12 mouse cellular contexts compared by ENCODE assay signal in the genomic region with DNA sequence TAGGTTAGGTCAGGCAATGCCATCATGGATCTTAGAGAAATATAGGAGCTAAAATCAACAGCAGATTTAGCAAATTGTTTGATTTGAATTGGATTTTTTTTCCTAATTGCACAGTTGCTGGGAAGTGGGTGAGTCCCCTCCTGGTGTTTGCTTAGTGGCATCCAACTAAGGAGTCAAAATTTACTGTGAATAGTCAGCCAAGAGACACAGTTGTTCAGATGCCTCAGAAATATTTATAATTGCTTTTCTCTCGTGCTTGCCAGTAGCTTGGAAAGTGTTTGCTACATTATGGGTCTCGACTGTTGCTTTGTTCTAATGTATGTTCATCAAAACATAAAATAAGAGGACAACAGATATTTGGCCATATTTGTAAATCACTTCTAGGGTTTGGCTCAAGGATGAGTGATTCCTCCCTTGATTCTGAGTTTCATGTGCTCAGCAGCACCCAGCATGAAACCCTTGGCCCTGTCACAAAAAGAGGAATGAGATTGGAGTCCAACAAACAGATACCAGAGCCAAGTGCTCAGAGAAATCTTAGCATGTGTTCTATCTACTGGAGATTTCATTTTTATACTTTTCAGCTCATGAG.
A peak's percentile ranks its signal among the peaks of the same experiment; 100 is the strongest.
DNase-seq lines count a peak whose midpoint lies in the region; ATAC-seq and TF ChIP-seq lines count a peak whose summit lies in the region.
"Had no signal": no experiment of that assay in that cellular context is flagged by ENCODE, and none has a peak within 500 bp of the region (broad histone marks: within the 10 kb centered on the region; RNA-seq: fewer than 3 reads in every experiment).

No protein-coding gene starts in this region.

- TF ChIP-seq CTCF in hindbrain, postnatal 0 days (IDR thresholded peaks at IDR 0.05; ENCODE audit: low read depth) = no peak

- WGBS in forebrain, embryonic 14.5 days = 61% methylated on average over 2 of the region's 2 CpGs
- WGBS in forebrain, embryonic 13.5 days = 74% methylated on average over 2 of the region's 2 CpGs
- WGBS in hindbrain, postnatal 0 days = 47% methylated on average over 2 of the region's 2 CpGs
- 69% methylated on average over 2 of the region's 2 CpGs for WGBS in hindbrain, embryonic 14.5 days
- 37% methylated on average over 2 of the region's 2 CpGs for WGBS in lung, embryonic 15.5 days

- no peak overlapping the region for H3K27ac ChIP-seq in forebrain, embryonic 14.5 days (ENCODE audit: low read depth, low read length)
- no peak overlapping the region for H3K27ac ChIP-seq in forebrain, embryonic 13.5 days
- H3K27ac ChIP-seq in hindbrain, postnatal 0 days = no peak overlapping the region
- H3K27ac ChIP-seq in hindbrain, embryonic 14.5 days = no peak overlapping the region
- H3K27ac ChIP-seq in lung, embryonic 15.5 days = peak overlapping the region; percentile 17; the same call in 1 of the 2 replicates
- H3K27ac ChIP-seq: liver, embryonic 15.5 days had no signal

- ATAC-seq in forebrain, embryonic 14.5 days = no peak
- ATAC-seq in forebrain, embryonic 13.5 days = no peak; the same call in 1 of the 2 replicates
- 0 out of 2 replicates have a peak, but pooled peaks have one; percentile 35 for ATAC-seq in hindbrain, postnatal 0 days
- ATAC-seq in hindbrain, embryonic 14.5 days (ENCODE audit: low FRiP score) = no peak
- peak; percentile 52; the same call in 1 of the 2 replicates for ATAC-seq in lung, embryonic 15.5 days (ENCODE audit: borderline replicate concordance, extremely low read depth, low FRiP score, low TSS enrichment)

- no peaks in the 10 kb centered on the region for H3K36me3 ChIP-seq in forebrain, embryonic 14.5 days (ENCODE audit: control insufficient read depth, insufficient read depth, low read length)
- no peaks in the 10 kb centered on the region for H3K36me3 ChIP-seq in forebrain, embryonic 13.5 days (ENCODE audit: poor library complexity, severe bottlenecking)
- no peaks in the 10 kb centered on the region for H3K36me3 ChIP-seq in hindbrain, postnatal 0 days (ENCODE audit: insufficient read depth, low read length)
- no peaks in the 10 kb centered on the region for H3K36me3 ChIP-seq in hindbrain, embryonic 14.5 days (replicated peaks; ENCODE audit: control insufficient read depth, insufficient read depth)
- H3K36me3 ChIP-seq in lung, embryonic 15.5 days = no peaks in the 10 kb centered on the region
- H3K36me3 ChIP-seq: liver, embryonic 15.5 days had no signal

- no peaks in the 10 kb centered on the region for H3K4me1 ChIP-seq in forebrain, embryonic 14.5 days (ENCODE audit: control insufficient read depth, insufficient read depth, low read length)
- no peaks in the 10 kb centered on the region for H3K4me1 ChIP-seq in forebrain, embryonic 13.5 days
- H3K4me1 ChIP-seq in hindbrain, postnatal 0 days (ENCODE audit: insufficient read depth, low read length) = no peaks in the 10 kb centered on the region
- H3K4me1 ChIP-seq in hindbrain, embryonic 14.5 days (replicated peaks; ENCODE audit: control insufficient read depth, insufficient read depth, low read length) = no peaks in the 10 kb centered on the region
- peaks cover 6% of the 10 kb centered on the region; the same call in 1 of the 2 replicates for H3K4me1 ChIP-seq in lung, embryonic 15.5 days
- H3K4me1 ChIP-seq: liver, embryonic 15.5 days had no signal

- peak; percentile 44 for DNase-seq in forebrain, embryonic 14.5 days (ENCODE audit: low spot score)
- peak; percentile 58 for DNase-seq in hindbrain, postnatal 0 days (ENCODE audit: low spot score)
- no peak for DNase-seq in hindbrain, embryonic 14.5 days (ENCODE audit: low spot score)
- DNase-seq in lung, postnatal 14 days = no peak
- DNase-seq in layer of hippocampus, adult 9-10 months (ENCODE audit: low spot score) = peak; percentile 10
- DNase-seq in retina, postnatal 1 day = no peak
- DNase-seq: adrenal gland, postnatal 36 days; kidney, postnatal 25 days; midbrain, embryonic 14.5 days had no signal

- H3K27me3 ChIP-seq in forebrain, embryonic 14.5 days (replicated peaks; ENCODE audit: control insufficient read depth, insufficient read depth, low read length) = no peaks in the 10 kb centered on the region
- no peaks in the 10 kb centered on the region for H3K27me3 ChIP-seq in forebrain, embryonic 13.5 days
- no peaks in the 10 kb centered on the region for H3K27me3 ChIP-seq in hindbrain, postnatal 0 days (ENCODE audit: insufficient read depth, low read length)
- H3K27me3 ChIP-seq in hindbrain, embryonic 14.5 days (ENCODE audit: control insufficient read depth, insufficient read depth, low read length) = no peaks in the 10 kb centered on the region
- H3K27me3 ChIP-seq in lung, embryonic 15.5 days = no peaks in the 10 kb centered on the region
- H3K27me3 ChIP-seq: liver, embryonic 15.5 days had no signal

- H3K4me2 ChIP-seq in forebrain, embryonic 14.5 days (ENCODE audit: low read length) = no peak overlapping the region
- no peak overlapping the region for H3K4me2 ChIP-seq in forebrain, embryonic 13.5 days
- H3K4me2 ChIP-seq in hindbrain, postnatal 0 days (ENCODE audit: low read depth, low read length) = no peak overlapping the region
- H3K4me2 ChIP-seq in hindbrain, embryonic 14.5 days (replicated peaks) = no peak overlapping the region
- H3K4me2 ChIP-seq in lung, embryonic 15.5 days = no peak overlapping the region
- H3K4me2 ChIP-seq: liver, embryonic 15.5 days had no signal

- no peaks in the 10 kb centered on the region for H3K9me3 ChIP-seq in forebrain, embryonic 14.5 days (replicated peaks; ENCODE audit: control insufficient read depth, low read length)
- no peaks in the 10 kb centered on the region for H3K9me3 ChIP-seq in forebrain, embryonic 13.5 days (replicated peaks)
- no peaks in the 10 kb centered on the region for H3K9me3 ChIP-seq in hindbrain, postnatal 0 days (ENCODE audit: low read length)
- no peaks in the 10 kb centered on the region for H3K9me3 ChIP-seq in hindbrain, embryonic 14.5 days (ENCODE audit: control insufficient read depth, low read length)
- no peaks in the 10 kb centered on the region for H3K9me3 ChIP-seq in lung, embryonic 15.5 days
- H3K9me3 ChIP-seq: liver, embryonic 15.5 days had no signal

- H3K4me3 ChIP-seq in forebrain, embryonic 14.5 days (ENCODE audit: low read depth, low read length) = no peak overlapping the region
- H3K4me3 ChIP-seq in forebrain, embryonic 13.5 days = no peak overlapping the region
- no peak overlapping the region for H3K4me3 ChIP-seq in hindbrain, postnatal 0 days (ENCODE audit: low read length)
- H3K4me3 ChIP-seq in hindbrain, embryonic 14.5 days (replicated peaks; ENCODE audit: low read length) = no peak overlapping the region
- H3K4me3 ChIP-seq in lung, embryonic 15.5 days = no peak overlapping the region
- H3K4me3 ChIP-seq: liver, embryonic 15.5 days had no signal

- H3K9ac ChIP-seq in forebrain, embryonic 14.5 days (ENCODE audit: low read length) = no peak overlapping the region
- no peak overlapping the region for H3K9ac ChIP-seq in forebrain, embryonic 13.5 days
- no peak overlapping the region for H3K9ac ChIP-seq in hindbrain, postnatal 0 days (replicated peaks; ENCODE audit: low read length)
- H3K9ac ChIP-seq in hindbrain, embryonic 14.5 days = no peak overlapping the region
- H3K9ac ChIP-seq in lung, embryonic 15.5 days = no peak overlapping the region
- H3K9ac ChIP-seq: liver, embryonic 15.5 days had no signal

Comparison
In these comparisons a context has a peak if more than half of its experiments do, and no peak if none do; other contexts are left out.
1. ATAC-seq: peak in hindbrain, postnatal 0 days (single experiment) and lung, embryonic 15.5 days (single experiment); none in forebrain, embryonic 14.5 days (single experiment), forebrain, embryonic 13.5 days (single experiment) and hindbrain, embryonic 14.5 days (single experiment).
2. DNase-seq: peak in forebrain, embryonic 14.5 days (single experiment), hindbrain, postnatal 0 days (single experiment) and layer of hippocampus, adult 9-10 months (single experiment); none in hindbrain, embryonic 14.5 days (single experiment), lung, postnatal 14 days (single experiment) and retina, postnatal 1 day (single experiment).